Comparison of ENCODE assay signal across 28 mouse cellular contexts in genomic region chr12:107754885-107755284, GRCm38 (mm10).
DNase-seq lines count a peak whose midpoint lies in the region; ATAC-seq and TF ChIP-seq lines count a peak whose summit lies in the region.
"Had no signal": no experiment of that assay in that cellular context is flagged by ENCODE, and none has a peak within 500 bp of the region (broad histone marks: within the 10 kb centered on the region; RNA-seq: fewer than 3 reads in every experiment).

No protein-coding gene starts in this region.

- 61% methylated on average over 8 of the region's 8 CpGs for WGBS in lung, embryonic 14.5 days
- WGBS in lung, postnatal 0 days = 48% methylated on average over 8 of the region's 8 CpGs
- WGBS in embryonic facial prominence, embryonic 12.5 days = 75% methylated on average over 8 of the region's 8 CpGs
- 53% methylated on average over 8 of the region's 8 CpGs for WGBS in intestine, embryonic 16.5 days
- 60% methylated on average over 8 of the region's 8 CpGs for WGBS in stomach, embryonic 16.5 days

- ATAC-seq in lung, embryonic 14.5 days (ENCODE audit: insufficient read depth) = no peak
- no peak for ATAC-seq in lung, postnatal 0 days
- ATAC-seq in embryonic facial prominence, embryonic 12.5 days (ENCODE audit: insufficient number of reproducible peaks, insufficient read depth, low FRiP score, low TSS enrichment) = no peak
- ATAC-seq in intestine, embryonic 16.5 days = peak; percentile 24; the same call in 1 of the 2 replicates
- ATAC-seq in stomach, embryonic 16.5 days (ENCODE audit: insufficient read depth, low FRiP score) = peak; percentile 22; the same call in 1 of the 2 replicates
- ATAC-seq: forebrain, embryonic 14.5 days; midbrain, embryonic 13.5 days; Patski had no signal

- no peaks in the 10 kb centered on the region for H3K36me3 ChIP-seq in lung, embryonic 14.5 days (ENCODE audit: insufficient read depth)
- H3K36me3 ChIP-seq in lung, postnatal 0 days (ENCODE audit: insufficient read depth, low read length) = no peaks in the 10 kb centered on the region
- no peaks in the 10 kb centered on the region for H3K36me3 ChIP-seq in embryonic facial prominence, embryonic 12.5 days
- H3K36me3 ChIP-seq in intestine, embryonic 16.5 days (ENCODE audit: control insufficient read depth, insufficient read depth, low read length) = no peaks in the 10 kb centered on the region
- H3K36me3 ChIP-seq in stomach, embryonic 16.5 days (ENCODE audit: control insufficient read depth, insufficient read depth, low read length) = no peaks in the 10 kb centered on the region
- H3K36me3 ChIP-seq: limb, embryonic 12.5 days; midbrain, embryonic 13.5 days; neural tube, embryonic 15.5 days had no signal

- no peak overlapping the region for H3K9ac ChIP-seq in lung, embryonic 14.5 days
- H3K9ac ChIP-seq in lung, postnatal 0 days (replicated peaks; ENCODE audit: low read depth) = no peak overlapping the region
- H3K9ac ChIP-seq in embryonic facial prominence, embryonic 12.5 days = no peak overlapping the region
- H3K9ac ChIP-seq in intestine, embryonic 16.5 days (ENCODE audit: low read depth, low read length) = 0 out of 2 replicates have a peak overlapping the region, but pooled peaks have one; percentile 29
- H3K9ac ChIP-seq in stomach, embryonic 16.5 days (ENCODE audit: low read length) = no peak overlapping the region
- H3K9ac ChIP-seq: hindbrain, embryonic 14.5 days; limb, embryonic 12.5 days; midbrain, embryonic 13.5 days; neural tube, embryonic 15.5 days had no signal

- DNase-seq in lung, embryonic 14.5 days = peak; percentile 52
- no peak for DNase-seq in lung, postnatal 0 days (ENCODE audit: low spot score)
- DNase-seq in spleen, adult 12 weeks (ENCODE audit: low spot score) = no peak
- no peak for DNase-seq in right cerebral cortex, postnatal 10 days (ENCODE audit: low spot score in 2 of 2)
- DNase-seq: adrenal gland, postnatal 14 days; cerebellum, adult 11 months; cerebellum, adult 9-11 months; gastrocnemius, postnatal 25 days; heart, adult 18-20 months; heart, postnatal 4 days; kidney, adult 8-10 months; kidney, postnatal 14 days; lung, postnatal 36 days; retina, postnatal 1 day; right cerebral cortex, postnatal 25 days; spleen, adult 18-20 months; thymus, postnatal 4 days had no signal

- no peaks in the 10 kb centered on the region for H3K9me3 ChIP-seq in lung, embryonic 14.5 days (ENCODE audit: low read depth, low read length)
- no peaks in the 10 kb centered on the region for H3K9me3 ChIP-seq in lung, postnatal 0 days (ENCODE audit: low read length)
- H3K9me3 ChIP-seq in embryonic facial prominence, embryonic 12.5 days = no peaks in the 10 kb centered on the region
- H3K9me3 ChIP-seq in intestine, embryonic 16.5 days (ENCODE audit: control insufficient read depth, low read length) = no peaks in the 10 kb centered on the region
- no peaks in the 10 kb centered on the region for H3K9me3 ChIP-seq in stomach, embryonic 16.5 days (replicated peaks; ENCODE audit: control insufficient read depth, low read length)
- H3K9me3 ChIP-seq: limb, embryonic 12.5 days; midbrain, embryonic 13.5 days; neural tube, embryonic 15.5 days had no signal

- no peak overlapping the region for H3K4me3 ChIP-seq in lung, embryonic 14.5 days (ENCODE audit: low read depth, low read length)
- no peak overlapping the region for H3K4me3 ChIP-seq in lung, postnatal 0 days (ENCODE audit: low read depth, low read length)
- H3K4me3 ChIP-seq in embryonic facial prominence, embryonic 12.5 days = no peak overlapping the region
- no peak overlapping the region for H3K4me3 ChIP-seq in intestine, embryonic 16.5 days (ENCODE audit: low read length)
- no peak overlapping the region for H3K4me3 ChIP-seq in stomach, embryonic 16.5 days (replicated peaks; ENCODE audit: low read length)
- H3K4me3 ChIP-seq: limb, embryonic 12.5 days; midbrain, embryonic 13.5 days; neural tube, embryonic 15.5 days had no signal

- H3K27ac ChIP-seq in lung, embryonic 14.5 days (ENCODE audit: low read depth) = peak overlapping the region; percentile 76
- H3K27ac ChIP-seq in lung, postnatal 0 days (ENCODE audit: low read length) = no peak overlapping the region
- 0 out of 2 replicates have a peak overlapping the region, but pooled peaks have one; percentile 27 for H3K27ac ChIP-seq in embryonic facial prominence, embryonic 12.5 days
- peak overlapping the region; percentile 66 for H3K27ac ChIP-seq in intestine, embryonic 16.5 days (ENCODE audit: low read length)
- peak overlapping the region; percentile 85 for H3K27ac ChIP-seq in stomach, embryonic 16.5 days (ENCODE audit: low read length)
- H3K27ac ChIP-seq: hindbrain, embryonic 14.5 days; limb, embryonic 12.5 days; midbrain, embryonic 13.5 days; neural tube, embryonic 15.5 days had no signal

- no peak for TF ChIP-seq CTCF in lung, embryonic 14.5 days (IDR thresholded peaks at IDR 0.05; ENCODE audit: low read depth)
- TF ChIP-seq CTCF in lung, postnatal 0 days (IDR thresholded peaks at IDR 0.05) = no peak

- peaks cover 22% of the 10 kb centered on the region for H3K4me1 ChIP-seq in lung, embryonic 14.5 days (ENCODE audit: insufficient read depth)
- H3K4me1 ChIP-seq in lung, postnatal 0 days (ENCODE audit: insufficient read depth, low read depth, low read length) = peaks cover 4% of the 10 kb centered on the region; the same call in 1 of the 2 replicates
- peaks cover 49% of the 10 kb centered on the region for H3K4me1 ChIP-seq in embryonic facial prominence, embryonic 12.5 days
- peaks cover 56% of the 10 kb centered on the region for H3K4me1 ChIP-seq in intestine, embryonic 16.5 days (ENCODE audit: control insufficient read depth, insufficient read depth, low read length)
- H3K4me1 ChIP-seq in stomach, embryonic 16.5 days (ENCODE audit: control insufficient read depth, insufficient read depth, low read length) = peaks cover 32% of the 10 kb centered on the region

- TF ChIP-seq EP300 in lung, postnatal 0 days (IDR thresholded peaks at IDR 0.05) = no peak

- H3K27me3 ChIP-seq in lung, embryonic 14.5 days (ENCODE audit: insufficient read depth, low read length) = no peaks in the 10 kb centered on the region
- H3K27me3 ChIP-seq in lung, postnatal 0 days (replicated peaks; ENCODE audit: insufficient read depth, low read length) = no peaks in the 10 kb centered on the region
- no peaks in the 10 kb centered on the region for H3K27me3 ChIP-seq in embryonic facial prominence, embryonic 12.5 days
- no peaks in the 10 kb centered on the region for H3K27me3 ChIP-seq in intestine, embryonic 16.5 days (replicated peaks; ENCODE audit: control insufficient read depth, insufficient read depth, low read length)
- H3K27me3 ChIP-seq in stomach, embryonic 16.5 days (ENCODE audit: control insufficient read depth, insufficient read depth, low read length) = no peaks in the 10 kb centered on the region
- H3K27me3 ChIP-seq: midbrain, embryonic 13.5 days; neural tube, embryonic 15.5 days had no signal

- no peak overlapping the region for H3K4me2 ChIP-seq in lung, embryonic 14.5 days
- H3K4me2 ChIP-seq in lung, postnatal 0 days (replicated peaks; ENCODE audit: low read depth, low read length) = no peak overlapping the region
- no peak overlapping the region for H3K4me2 ChIP-seq in embryonic facial prominence, embryonic 12.5 days (replicated peaks)
- H3K4me2 ChIP-seq in intestine, embryonic 16.5 days (ENCODE audit: low read depth, low read length) = no peak overlapping the region
- no peak overlapping the region for H3K4me2 ChIP-seq in stomach, embryonic 16.5 days (ENCODE audit: low read depth, low read length)
- H3K4me2 ChIP-seq: heart, embryonic 11.5 days; hindbrain, embryonic 14.5 days; limb, embryonic 12.5 days; liver, embryonic 11.5 days; midbrain, embryonic 13.5 days; neural tube, embryonic 15.5 days had no signal

Comparison
In these comparisons a context has a peak if more than half of its experiments do, and no peak if none do; other contexts are left out.
1. ATAC-seq: peak in intestine, embryonic 16.5 days (single experiment) and stomach, embryonic 16.5 days (single experiment); none in lung, embryonic 14.5 days (single experiment), lung, postnatal 0 days (single experiment) and embryonic facial prominence, embryonic 12.5 days (single experiment).